In genomic region chr3:69238141-69238851, GRCm38 (mm10) we compare ENCODE assay signal across 9 mouse cellular contexts. TPM values are rescaled to one million over a fixed set of nuclear protein-coding genes. Genes with fewer than 3 reads are reported as not detected.
DNase-seq lines count a peak whose midpoint lies in the region; ATAC-seq and TF ChIP-seq lines count a peak whose summit lies in the region.
"Had no signal": no experiment of that assay in that cellular context is flagged by ENCODE, and none has a peak within 500 bp of the region (broad histone marks: within the 10 kb centered on the region; RNA-seq: fewer than 3 reads in every experiment).

No protein-coding gene starts in this region.

- TF ChIP-seq POLR2A in myocyte (IDR thresholded peaks at IDR 0.05; ENCODE audit: insufficient read length, low read depth): no peak

- H3K79me2 ChIP-seq in myocyte (ENCODE audit: control insufficient read depth, insufficient read depth): no peaks in the 10 kb centered on the region

- no peaks in the 10 kb centered on the region for H3K9me3 ChIP-seq in kidney, embryonic 15.5 days (replicated peaks)

- H3ac ChIP-seq in myocyte (ENCODE audit: control insufficient read depth, insufficient read length): no peak overlapping the region

- no peaks in the 10 kb centered on the region for H3K36me3 ChIP-seq in kidney, embryonic 15.5 days
- H3K36me3 ChIP-seq in myocyte (ENCODE audit: control insufficient read depth, insufficient read depth): no peaks in the 10 kb centered on the region

- H3K4me3 ChIP-seq in kidney, embryonic 15.5 days (replicated peaks): no peak overlapping the region
- H3K4me3 ChIP-seq in myocyte: no peak overlapping the region

- WGBS in kidney, embryonic 15.5 days: 42% methylated on average over 12 of the region's 12 CpGs

- ATAC-seq in kidney, embryonic 15.5 days (replicated peaks; ENCODE audit: low FRiP score): no peak
- peak; percentile 76 for ATAC-seq in granulocyte monocyte progenitor cell, adult 5-6 weeks (replicated peaks; ENCODE audit: poor library complexity, severe bottlenecking)

- no peaks in the 10 kb centered on the region for H3K27me3 ChIP-seq in kidney, embryonic 15.5 days
- no peaks in the 10 kb centered on the region for H3K27me3 ChIP-seq in myocyte (ENCODE audit: control insufficient read depth, insufficient read depth, insufficient read length)

- H3K4me2 ChIP-seq in kidney, embryonic 15.5 days: no peak overlapping the region
- H3K4me2 ChIP-seq in myocyte (ENCODE audit: low read depth): peak overlapping the region; percentile 54

- no peak overlapping the region for H3K9ac ChIP-seq in kidney, embryonic 15.5 days

- H3K27ac ChIP-seq in kidney, embryonic 15.5 days: no peak overlapping the region

- DNase-seq in kidney, adult 18-20 months: peak; percentile 68
- DNase-seq in Muller cell, postnatal 12 days (ENCODE audit: inconsistent ontology term): peak; percentile 32
- DNase-seq in cerebellum, postnatal 14 days: peak; percentile 79 to 85
- DNase-seq in layer of hippocampus, postnatal 36 days: peak; percentile 50 to 56
- DNase-seq in thymus, postnatal 10 days (ENCODE audit: low spot score in 2 of 2): peak; percentile 12 to 54

- H3K4me1 ChIP-seq in kidney, embryonic 15.5 days: no peaks in the 10 kb centered on the region

TF ChIP-seq in myocyte, 11 proteins besides CTCF, POLR2A, EP300 and RAD21:
- TF ChIP-seq MYOD1 (IDR thresholded peaks at IDR 0.05; ENCODE audit: control insufficient read depth in 1 of 3, insufficient read length in 2 of 3, low read depth in 2 of 3) (no peak), SRF (IDR thresholded peaks at IDR 0.05; ENCODE audit: control insufficient read depth, insufficient read length, low read depth) (no peak), CEBPB (IDR thresholded peaks at IDR 0.05; ENCODE audit: insufficient read depth, poor library complexity, severe bottlenecking) (no peak), TCF3 (IDR thresholded peaks at IDR 0.05; ENCODE audit: insufficient read length, low read depth) (no peak), MAX (IDR thresholded peaks at IDR 0.05; ENCODE audit: low read depth) (no peak), E2F4 (IDR thresholded peaks at IDR 0.05; ENCODE audit: insufficient read depth) (no peak), USF1 (IDR thresholded peaks at IDR 0.05; ENCODE audit: low read depth) (no peak), REST (IDR thresholded peaks at IDR 0.05; ENCODE audit: insufficient read depth, insufficient read length) (no peak), TCF12 (IDR thresholded peaks at IDR 0.05; ENCODE audit: insufficient read depth, poor library complexity, severe bottlenecking) (no peak), POLR2AphosphoS2 (IDR thresholded peaks at IDR 0.05; ENCODE audit: insufficient read length, low read depth) (no peak), MYOG (IDR thresholded peaks at IDR 0.05; ENCODE audit: control insufficient read depth in 1 of 3, insufficient read depth in 1 of 3, insufficient read length in 2 of 3, low read depth in 2 of 3) (no peak)

RNA-seq across cellular contexts. Expression of gene Arl14, which starts 16.1 kb away (rescaled TPM):
- 0.14 and 0.26 TPM in 2 replicates for polyA plus RNA-seq in kidney, embryonic 15.5 days (2015; fragmentation: Nextera tagmentation; extraction: Ambion mirVana)
- total RNA-seq in granulocyte monocyte progenitor cell, adult 5-6 weeks (2014; fragmentation: Nextera tagmentation): not detected in 2 replicates
- not detected in 2 replicates for total RNA-seq in granulocyte monocyte progenitor cell, adult 5-6 weeks (2017)
- not detected for total RNA-seq in layer of hippocampus, postnatal 36 days (2021)
- not detected for polyA plus RNA-seq in myocyte (2012; fragmentation: generic; extraction: Trizol)
- total RNA-seq: gastrocnemius, postnatal 4 days had no signal

Comparison
In these comparisons a context has a peak if more than half of its experiments do, and no peak if none do; other contexts are left out.
1. DNase-seq: peak in every context shown above with its lines; median percentile 82 in cerebellum, postnatal 14 days; 68 in kidney, adult 18-20 months; 53 in layer of hippocampus, postnatal 36 days; 33 in thymus, postnatal 10 days; 32 in Muller cell, postnatal 12 days.